ENCODE assay signal across 22 mouse cellular contexts in genomic region chr5:115650885-115651284, GRCm38 (mm10).
"Had no signal": no experiment of that assay in that cellular context is flagged by ENCODE, and none has a peak within 500 bp of the region (broad histone marks: within the 10 kb centered on the region; RNA-seq: fewer than 3 reads in every experiment).

No protein-coding gene starts in this region.

- H3K4me2 ChIP-seq: limb, embryonic 15.5 days; liver, embryonic 11.5 days; lung, embryonic 14.5 days; midbrain, embryonic 11.5 days; midbrain, embryonic 15.5 days had no signal

- H3K9ac ChIP-seq: limb, embryonic 15.5 days; liver, embryonic 14.5 days; liver, postnatal 0 days; lung, embryonic 14.5 days; midbrain, embryonic 15.5 days had no signal

- DNase-seq: kidney, adult 2 months; kidney, postnatal 25 days; layer of hippocampus, adult 9-11 months; liver, postnatal 0 days; lung, embryonic 14.5 days; right cerebral cortex, adult 18-20 months; right cerebral cortex, postnatal 14 days; right cerebral cortex, postnatal 4 days; thymus, adult 2 months; thymus, postnatal 14 days; thymus, postnatal 4 days had no signal

- H3K27ac ChIP-seq: kidney, postnatal 0 days; layer of hippocampus, adult 2 months; limb, embryonic 15.5 days; liver, embryonic 14.5 days; macrophage; midbrain, embryonic 15.5 days; stomach, postnatal 0 days had no signal

- H3K27me3 ChIP-seq: midbrain, embryonic 15.5 days had no signal

- H3K4me3 ChIP-seq: layer of hippocampus, adult 2 months; limb, embryonic 15.5 days; midbrain, embryonic 15.5 days; myocyte had no signal

- ATAC-seq: liver, postnatal 0 days; lung, postnatal 0 days; midbrain, embryonic 15.5 days had no signal

- H3K9me3 ChIP-seq: limb, embryonic 15.5 days; midbrain, embryonic 15.5 days had no signal
